Mouse (Mus musculus) thymus, postnatal 10 days (tissue): ENCODE data around the gene Atg2a.
"Not testable (repeated sequence)": the region's sequence is repeated elsewhere in the genome, so short reads cannot be mapped to it uniquely, and the experiment has no call there.

ENCODE experiments used
- DNase-seq, 2 experiments: peaks; one replicate each; pipeline ENCODE4 v3.0.0; 2021; ENCODE audit warnings: low spot score in 2 of 2

Atg2a gene

DNA sequence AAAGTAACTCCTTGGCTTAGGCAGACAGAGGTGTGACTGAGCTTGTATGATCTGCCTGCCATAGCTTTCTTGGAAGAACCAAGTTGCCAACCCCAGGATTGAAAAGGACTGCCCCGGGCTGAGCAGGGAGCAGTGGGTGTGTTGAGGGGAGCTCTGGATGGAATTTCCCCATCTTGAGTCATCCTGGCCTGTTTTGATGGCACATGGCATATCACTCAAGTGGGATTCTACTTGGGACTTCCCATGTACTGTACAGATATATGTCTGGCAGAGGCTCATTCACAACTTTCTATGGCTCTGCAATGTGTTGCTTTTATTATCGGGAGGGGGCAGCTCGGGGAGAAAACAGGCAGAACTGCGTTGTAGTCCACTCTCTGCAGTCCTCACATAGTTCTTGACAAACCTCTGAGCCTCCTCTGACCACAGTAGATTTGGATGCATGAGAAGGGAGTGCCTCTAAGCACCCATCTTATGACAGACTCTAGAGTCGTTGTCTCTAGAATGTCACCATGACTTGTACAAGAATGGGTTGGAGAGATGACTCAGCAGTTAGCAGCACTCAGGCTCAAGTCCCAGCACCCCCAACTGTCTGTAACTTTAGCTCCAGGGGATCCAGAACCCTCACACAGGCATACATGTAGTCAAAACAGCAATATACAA is 55.2 kb downstream of the Atg2a start:
- DNase-seq = no peak

DNA sequence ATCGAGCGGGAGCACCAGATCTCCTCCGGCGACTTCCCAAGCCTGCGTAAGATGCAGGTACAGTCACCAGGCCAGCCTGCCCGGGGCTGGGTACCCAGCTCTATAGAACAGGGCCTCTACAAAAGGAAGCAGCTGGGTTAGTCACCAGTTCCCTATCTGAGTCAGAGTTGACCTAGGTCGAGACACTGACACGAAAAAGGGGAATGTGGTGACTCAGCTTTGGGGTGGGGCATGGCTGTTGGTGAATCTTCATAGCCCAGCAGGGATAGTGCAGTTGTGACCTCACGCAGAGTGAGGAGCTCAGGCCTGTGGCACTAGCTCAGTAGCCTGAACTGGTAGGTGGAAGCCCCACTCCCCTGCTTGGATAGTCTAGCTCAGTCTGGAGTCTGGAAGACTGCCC is 56.2 kb downstream of the Atg2a start:
- no peak for DNase-seq

DNA sequence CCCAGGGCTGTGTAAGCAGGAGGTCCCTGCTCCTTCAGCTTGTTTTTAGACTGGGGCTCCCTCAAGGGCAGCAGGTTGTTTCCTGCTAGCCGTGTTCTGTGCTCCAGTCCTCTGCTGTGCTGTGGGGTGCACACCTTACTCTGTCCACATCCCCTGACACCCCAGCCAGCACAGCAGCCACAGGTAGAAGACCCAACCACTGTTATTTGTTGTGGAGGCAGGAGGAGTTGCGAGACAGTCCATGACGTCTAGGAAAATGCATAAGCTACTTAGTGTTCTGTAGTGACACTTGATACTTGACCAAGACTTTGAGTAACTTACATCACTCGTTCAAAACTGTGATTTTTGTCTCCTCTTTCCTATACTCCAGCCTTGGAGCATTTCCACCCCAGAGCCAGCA is 57.5 kb downstream of the Atg2a start:
- no peak for DNase-seq

DNA sequence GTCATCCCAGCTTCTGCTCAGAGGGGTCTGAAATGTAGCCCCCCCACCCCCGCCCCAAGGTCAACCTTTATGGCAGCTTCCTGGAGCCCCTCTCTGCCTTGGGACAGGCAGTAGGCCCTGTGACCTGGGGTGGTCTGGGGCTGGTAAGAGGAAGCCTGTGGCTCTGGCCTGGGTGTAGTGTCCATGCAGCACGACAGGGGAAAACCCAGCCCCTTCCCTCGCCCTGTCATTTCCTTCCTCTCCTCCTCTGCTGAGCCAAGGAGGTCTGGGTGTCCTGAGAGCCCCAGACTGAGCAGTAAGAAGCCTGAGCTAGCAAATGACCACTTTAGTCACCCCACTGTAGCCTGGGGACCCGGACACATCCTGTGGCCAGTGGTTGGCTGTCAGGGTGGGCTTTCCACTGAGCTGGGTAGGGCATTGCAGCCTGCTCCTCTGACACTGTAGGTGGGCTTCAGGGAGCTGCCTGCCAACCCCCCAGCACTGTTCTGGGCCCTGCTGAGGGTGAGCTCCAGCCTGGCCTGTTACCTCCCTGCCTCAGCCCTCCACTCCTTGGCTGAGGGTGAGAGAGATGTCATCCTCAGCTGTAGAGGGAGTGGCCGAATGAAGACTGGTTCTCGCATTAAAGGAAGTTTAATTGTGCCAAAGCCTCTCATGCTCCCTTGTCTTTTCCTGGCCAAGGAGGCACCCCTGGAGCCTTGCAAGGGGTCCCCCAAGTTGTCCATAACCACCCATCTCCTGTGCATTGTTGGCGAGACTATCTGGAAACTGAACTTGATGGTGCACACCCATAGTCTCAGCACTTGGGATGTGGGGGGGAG is 58.2 kb downstream of the Atg2a start:
- no peak for DNase-seq

DNA sequence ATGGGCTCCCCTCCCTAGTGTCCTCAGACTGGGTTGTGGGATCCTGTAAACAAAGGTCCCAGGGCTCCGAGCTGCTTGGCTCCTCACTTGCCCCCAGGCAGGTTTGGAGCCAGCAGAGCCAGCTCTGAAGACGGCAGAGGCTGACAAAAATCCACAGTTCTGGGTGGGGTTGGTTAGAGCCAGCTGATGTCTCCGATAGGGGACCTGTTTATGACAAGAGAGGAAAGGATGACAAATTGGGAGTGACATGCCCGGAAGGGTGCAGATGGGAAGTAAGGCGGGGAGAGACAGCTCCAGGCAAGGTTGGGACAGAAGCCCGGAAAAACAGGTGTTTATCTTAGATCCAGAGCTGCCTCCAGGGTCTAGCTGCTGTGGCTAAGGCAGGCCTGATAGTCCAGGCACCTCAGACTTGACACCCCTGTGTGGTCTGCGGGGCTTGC is 59.0 kb downstream of the Atg2a start:
- no peak for DNase-seq

DNA sequence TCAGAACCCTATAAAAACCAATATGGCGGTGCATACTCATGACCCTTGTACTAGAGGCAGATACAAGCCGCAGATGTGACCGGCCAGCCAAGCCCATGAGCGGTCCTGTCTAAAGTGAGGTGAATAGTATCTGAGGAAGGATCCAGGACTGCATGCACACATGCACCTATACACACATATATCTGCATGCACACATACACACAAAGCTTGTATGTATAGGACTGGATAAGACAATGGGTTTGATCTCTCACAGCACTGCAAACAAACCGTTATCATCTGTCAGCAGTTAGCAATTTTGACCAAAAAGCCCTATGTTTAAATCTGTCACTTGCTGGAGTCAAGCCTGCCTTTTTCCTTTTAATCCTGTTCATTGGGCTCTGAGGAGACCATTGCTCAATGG is 60.6 kb downstream of the Atg2a start:
- no peak for DNase-seq

DNA sequence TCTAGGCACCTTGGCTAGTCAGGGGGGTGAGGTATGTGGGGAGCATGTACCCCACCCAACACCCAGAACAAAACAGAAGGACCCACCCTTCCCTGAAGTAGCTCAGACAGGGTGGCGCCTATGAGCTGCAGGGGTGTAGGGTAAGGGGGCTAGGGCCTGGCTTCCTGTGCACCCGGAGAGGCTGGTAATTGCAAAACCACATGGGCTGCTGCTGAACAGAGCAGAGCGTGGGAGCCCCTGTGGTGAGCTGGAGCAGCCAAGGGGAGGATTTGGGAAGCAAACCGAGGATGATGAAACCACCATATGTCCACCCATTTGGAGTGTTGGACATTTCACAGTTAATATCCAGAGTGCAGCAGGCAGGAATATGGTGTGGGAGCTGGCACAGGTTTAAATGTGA is 61.1 kb downstream of the Atg2a start:
- peak; percentile 25 to 33 for DNase-seq

DNA sequence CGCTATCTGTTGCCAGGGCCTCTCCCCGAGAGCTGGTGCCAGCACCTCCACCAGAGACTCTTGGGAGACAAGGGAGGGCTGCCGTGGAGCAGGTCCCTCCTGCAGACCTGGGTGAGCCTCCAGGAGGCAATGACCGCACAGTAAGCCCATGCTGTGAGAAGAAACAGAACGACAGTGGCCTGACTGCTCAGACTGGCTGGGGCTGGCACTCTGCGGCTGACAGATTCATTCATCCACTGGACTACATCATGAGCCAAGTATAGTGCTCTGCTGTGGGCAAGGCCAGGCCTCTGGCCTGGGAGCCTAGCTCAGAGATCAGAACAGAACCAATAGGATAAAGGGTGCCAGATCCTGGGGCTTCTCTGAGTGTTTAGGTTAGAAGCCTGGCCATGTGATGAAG is 62.4 kb downstream of the Atg2a start:
- DNase-seq = no peak

DNA sequence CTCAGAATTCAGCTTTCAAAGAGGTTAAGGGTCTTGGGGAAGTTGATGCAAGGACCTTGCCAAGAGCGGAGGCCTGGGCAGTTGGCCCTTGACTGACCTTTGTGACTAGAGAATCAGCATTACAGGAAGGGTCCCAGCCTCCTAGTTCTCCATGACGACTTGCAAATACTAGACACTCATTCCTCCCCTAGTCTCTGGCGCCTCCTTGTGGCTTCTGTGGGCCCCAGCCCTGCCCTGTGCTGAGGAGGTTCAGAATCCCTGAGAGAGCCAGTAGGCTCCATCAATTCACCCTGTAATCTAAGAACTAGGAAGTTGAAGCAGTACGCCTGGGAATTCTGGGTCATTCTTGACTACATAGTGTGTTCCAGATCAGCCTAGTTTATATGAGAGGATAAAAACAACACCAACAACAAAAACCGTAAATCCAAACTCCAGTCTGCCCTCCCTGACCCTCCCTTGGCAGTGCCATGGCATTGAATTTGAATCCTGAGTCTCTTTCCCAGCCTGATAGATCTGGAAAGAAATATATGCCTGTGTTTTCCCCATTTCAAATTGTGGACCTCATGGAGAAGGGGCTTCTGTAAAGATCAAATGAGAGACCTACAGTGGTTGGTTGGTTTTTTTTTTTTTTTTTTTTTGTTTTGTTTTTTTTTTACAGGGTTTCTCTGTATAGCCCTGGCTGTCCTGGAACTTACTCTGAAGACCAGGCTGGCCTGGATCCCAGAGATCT is 63.5 kb downstream of the Atg2a start:
- DNase-seq = peak; percentile 76 to 93

DNA sequence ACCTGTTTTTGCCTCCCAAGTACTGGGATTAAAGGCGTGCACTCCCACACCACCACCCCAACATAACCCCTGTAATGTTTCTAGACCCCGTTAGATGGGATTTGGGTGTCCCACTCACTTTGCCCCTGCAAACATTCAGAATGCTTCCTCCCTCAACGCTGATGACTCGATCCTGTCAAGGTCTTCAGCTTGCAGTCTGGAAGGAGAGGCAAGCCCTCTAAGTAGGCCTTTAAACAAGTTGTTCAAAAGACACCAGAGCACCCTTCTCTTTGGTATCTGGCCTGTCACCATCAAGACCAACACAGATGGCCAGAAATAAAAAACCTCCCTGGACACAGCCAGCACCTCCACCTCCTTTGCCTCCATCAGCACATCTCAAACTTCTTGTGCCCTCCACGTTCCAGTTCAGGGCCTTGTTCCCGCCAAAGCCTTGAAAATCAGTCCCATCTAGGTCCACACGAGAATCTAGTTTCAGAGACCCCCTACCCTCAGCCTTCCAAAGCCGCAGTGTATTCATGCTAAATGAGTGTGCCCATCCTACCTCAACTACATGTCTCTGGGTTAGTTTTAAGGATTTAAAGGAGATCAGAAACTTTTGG is 64.1 kb downstream of the Atg2a start:
- DNase-seq = no peak

DNA sequence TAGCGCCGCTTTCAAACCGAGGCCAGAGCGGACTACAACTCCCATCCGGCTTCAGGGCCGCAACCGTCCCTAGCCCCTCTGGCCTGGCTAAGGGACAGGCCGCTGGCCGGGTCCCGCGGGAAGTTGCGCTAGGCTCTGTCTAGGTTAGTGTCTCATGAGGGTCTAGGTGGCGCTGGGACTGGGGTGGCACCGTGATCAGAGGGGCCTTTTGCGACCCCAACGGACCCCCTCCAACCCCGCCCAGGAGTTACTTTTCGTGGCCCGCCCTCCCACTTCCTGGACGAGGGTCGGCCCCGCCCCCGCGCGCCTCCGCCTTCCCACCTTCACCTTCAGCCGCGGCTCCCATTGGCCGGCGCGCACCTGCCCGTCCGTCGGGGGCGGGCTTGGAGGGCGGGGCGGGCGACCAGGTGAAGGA is 64.7 kb downstream of the Atg2a start, which contains the start of gene Cdc42bpg:
TSS of gene Cdc42bpg (plus strand) at position 320 of the 415 bp plus-strand sequence.
- peak; percentile 83 to 88 for DNase-seq

DNA sequence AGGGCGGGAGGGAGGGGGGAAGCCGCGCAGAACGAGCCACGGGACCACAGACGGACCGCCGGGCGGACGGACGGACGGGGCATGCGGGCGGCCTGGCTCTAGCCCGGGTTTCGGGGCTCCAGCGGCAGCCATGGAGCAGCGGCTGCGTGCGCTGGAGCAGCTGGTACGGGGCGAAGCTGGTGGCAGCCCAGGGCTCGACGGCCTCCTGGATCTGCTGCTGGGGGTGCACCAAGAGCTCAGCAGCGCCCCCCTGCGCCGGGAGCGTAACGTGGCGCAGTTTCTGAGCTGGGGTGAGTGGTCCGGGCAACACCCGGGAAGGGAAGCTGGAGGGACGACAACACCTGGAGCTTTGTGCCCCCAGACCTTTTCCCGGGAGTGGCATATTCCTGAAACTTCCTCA is 65.1 kb downstream of the Atg2a start:
- DNase-seq = peak; percentile 71 to 88

DNA sequence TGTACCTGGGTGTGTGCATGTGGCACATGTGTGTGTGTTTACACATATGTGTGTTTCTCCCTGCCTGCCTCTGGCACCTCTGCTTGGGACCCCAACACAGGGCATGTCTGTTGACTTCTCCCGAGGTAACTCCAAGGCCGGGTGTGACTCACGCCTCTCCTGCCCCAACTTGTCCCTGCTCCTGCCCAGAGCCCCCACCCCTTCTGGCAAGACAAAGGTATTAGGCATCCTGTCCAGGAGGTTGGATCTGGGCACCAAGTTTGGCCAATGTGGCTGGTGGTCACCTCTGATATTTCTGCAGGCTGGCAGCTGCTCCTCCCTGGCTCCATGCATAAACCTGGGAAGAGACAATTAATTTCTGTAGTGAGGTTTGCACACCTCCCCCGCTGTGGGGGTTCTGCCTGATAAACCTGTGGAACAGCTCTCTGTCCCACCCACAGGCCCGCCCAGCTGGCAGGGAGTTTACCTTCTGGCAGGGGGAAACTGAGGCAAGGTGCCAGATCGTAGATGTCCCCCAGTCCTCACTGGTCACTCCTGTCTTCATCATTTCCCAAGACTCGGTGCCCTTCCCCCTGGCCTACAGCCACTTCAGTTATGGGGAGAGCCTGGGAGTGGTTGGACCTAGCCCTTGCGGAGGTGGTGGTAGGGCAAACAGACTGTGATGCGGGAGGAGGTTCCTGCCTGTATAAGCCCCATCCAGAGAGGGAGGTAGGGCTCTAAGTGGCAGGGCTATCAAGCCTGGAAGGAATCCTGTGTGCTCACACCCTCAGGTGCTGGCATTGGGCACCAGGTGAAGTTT is 66.5 kb downstream of the Atg2a start:
- no peak for DNase-seq

DNA sequence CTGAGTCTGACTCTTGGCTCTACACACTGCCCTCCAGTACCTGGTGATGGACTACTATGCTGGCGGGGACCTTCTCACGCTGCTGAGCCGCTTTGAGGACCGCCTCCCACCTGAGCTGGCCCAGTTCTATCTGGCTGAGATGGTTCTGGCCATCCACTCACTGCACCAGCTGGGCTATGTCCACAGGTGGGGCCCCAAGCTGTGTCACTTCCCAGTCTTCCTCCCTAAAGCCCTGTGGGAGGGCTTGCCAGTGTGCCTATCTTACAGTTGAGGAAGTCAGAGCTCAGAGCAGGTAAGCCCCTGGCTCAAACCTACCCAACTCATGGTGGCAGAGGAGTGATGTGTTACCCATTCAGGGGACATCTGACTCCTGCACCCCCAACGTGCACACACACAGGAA is 68.7 kb downstream of the Atg2a start:
- DNase-seq = no peak

DNA sequence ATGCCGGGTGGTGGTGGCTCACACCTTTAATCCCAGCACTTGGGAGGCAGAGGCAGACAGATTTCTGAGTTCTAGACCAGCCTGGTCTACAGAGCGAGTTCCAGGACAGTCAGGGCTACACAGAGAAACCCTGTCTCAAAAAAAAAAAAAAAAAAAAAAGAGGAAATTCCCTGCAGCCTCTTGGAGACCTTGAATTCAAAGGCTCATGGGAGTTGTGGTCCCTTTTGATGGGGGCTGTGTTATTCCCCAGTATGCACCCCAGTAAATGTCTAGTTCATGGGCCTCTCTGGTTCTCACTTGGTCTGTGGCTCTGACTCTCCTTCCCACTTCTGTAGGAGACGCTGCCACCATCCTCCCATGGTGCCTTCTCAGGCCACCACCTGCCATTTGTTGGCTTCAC is 70.3 kb downstream of the Atg2a start:
- not testable (repeated sequence) for DNase-seq
